Mouse (Mus musculus): Measurements from ENCODE around the gene Sytl1. TPM values are rescaled to one million over a fixed set of nuclear protein-coding genes. Genes with fewer than 3 reads are reported as not detected.

Gene Sytl1
- polyA plus RNA-seq, 1 experiment from 2014 or later = 0.84 TPM

GRCm38 (mm10) chr4:133257798-133258408, 5.0 kb downstream of the Sytl1 start:
- Histone ChIP-seq H3K9ac (no peak overlapping the region), H3K4me3 (ENCODE audit: low read depth, low read length) (no peak overlapping the region), H3K4me2 (no peak overlapping the region), H3K27me3 (ENCODE audit: insufficient read depth, low read length) (peaks cover 10% of the 10 kb centered on the region; the same call in 1 of the 2 replicates), H3K4me1 (ENCODE audit: insufficient read depth) (no peaks in the 10 kb centered on the region), H3K27ac (ENCODE audit: low read depth) (no peak overlapping the region), H3K36me3 (ENCODE audit: insufficient read depth) (no peaks in the 10 kb centered on the region), H3K9me3 (ENCODE audit: low read depth, low read length) (no peaks in the 10 kb centered on the region)
- 72% methylated on average over 12 of the region's 12 CpGs for WGBS
- no peak for TF ChIP-seq CTCF (IDR thresholded peaks at IDR 0.05; ENCODE audit: low read depth)
- DNase-seq (no peak), ATAC-seq (ENCODE audit: insufficient read depth) (no peak)

- no peak for TF ChIP-seq CTCF (IDR thresholded peaks at IDR 0.05; ENCODE audit: low read depth)
- peak; percentile 11; the same call in 1 of the 2 replicates for ATAC-seq (ENCODE audit: insufficient read depth)
- Histone ChIP-seq H3K4me2 (peak overlapping the region; percentile 36), H3K4me1 (ENCODE audit: insufficient read depth) (no peaks in the 10 kb centered on the region), H3K4me3 (ENCODE audit: low read depth, low read length) (0 out of 2 replicates have a peak overlapping the region, but pooled peaks have one; percentile 12), H3K9me3 (ENCODE audit: low read depth, low read length) (no peaks in the 10 kb centered on the region), H3K27me3 (ENCODE audit: insufficient read depth, low read length) (peaks cover 15% of the 10 kb centered on the region; the same call in 1 of the 2 replicates), H3K36me3 (ENCODE audit: insufficient read depth) (no peaks in the 10 kb centered on the region), H3K9ac (no peak overlapping the region), H3K27ac (ENCODE audit: low read depth) (no peak overlapping the region)
- DNase-seq = peak; percentile 43
- WGBS = 25% methylated on average over 12 of the region's 12 CpGs
Observed at GRCm38 (mm10) chr4:133257230-133257629, 5.7 kb downstream of the Sytl1 start.

GRCm38 (mm10) chr4:133256820-133257219, 6.1 kb downstream of the Sytl1 start:
- peak; percentile 35 for DNase-seq
- ATAC-seq (ENCODE audit: insufficient read depth) = peak; percentile 45; the same call in 1 of the 2 replicates
- H3K4me1 ChIP-seq (ENCODE audit: insufficient read depth) = no peaks in the 10 kb centered on the region

GRCm38 (mm10) chr4:133255392-133255791, 7.5 kb downstream of the Sytl1 start:
- Histone ChIP-seq H3K27me3 (ENCODE audit: insufficient read depth, low read length) (peaks cover 34% of the 10 kb centered on the region), H3K4me3 (ENCODE audit: low read depth, low read length) (no peak overlapping the region), H3K4me1 (ENCODE audit: insufficient read depth) (no peaks in the 10 kb centered on the region), H3K9ac (no peak overlapping the region), H3K36me3 (ENCODE audit: insufficient read depth) (no peaks in the 10 kb centered on the region), H3K9me3 (ENCODE audit: low read depth, low read length) (no peaks in the 10 kb centered on the region), H3K4me2 (no peak overlapping the region), H3K27ac (ENCODE audit: low read depth) (no peak overlapping the region)
- TF ChIP-seq CTCF (IDR thresholded peaks at IDR 0.05; ENCODE audit: low read depth) = no peak
- 44% methylated on average over 6 of the region's 6 CpGs for WGBS
- ATAC-seq (ENCODE audit: insufficient read depth) = no peak
- no peak for DNase-seq

More at GRCm38 (mm10) chr4:133256820-133257219, 6.1 kb downstream of the Sytl1 start:
- Histone ChIP-seq H3K4me3 (ENCODE audit: low read depth, low read length) (0 out of 2 replicates have a peak overlapping the region, but pooled peaks have one; percentile 12), H3K27me3 (ENCODE audit: insufficient read depth, low read length) (peaks cover 19% of the 10 kb centered on the region), H3K9ac (no peak overlapping the region), H3K27ac (ENCODE audit: low read depth) (no peak overlapping the region), H3K36me3 (ENCODE audit: insufficient read depth) (no peaks in the 10 kb centered on the region), H3K9me3 (ENCODE audit: low read depth, low read length) (no peaks in the 10 kb centered on the region), H3K4me2 (peak overlapping the region; percentile 36)
- no peak for TF ChIP-seq CTCF (IDR thresholded peaks at IDR 0.05; ENCODE audit: low read depth)
- WGBS = 11% methylated on average over 24 of the region's 24 CpGs

GRCm38 (mm10) chr4:133253412-133253811, 9.5 kb downstream of the Sytl1 start:
- Histone ChIP-seq H3K9ac (no peak overlapping the region), H3K27me3 (ENCODE audit: insufficient read depth, low read length) (peaks cover 43% of the 10 kb centered on the region), H3K4me1 (ENCODE audit: insufficient read depth) (no peaks in the 10 kb centered on the region), H3K4me3 (ENCODE audit: low read depth, low read length) (no peak overlapping the region), H3K9me3 (ENCODE audit: low read depth, low read length) (no peaks in the 10 kb centered on the region), H3K36me3 (ENCODE audit: insufficient read depth) (no peaks in the 10 kb centered on the region), H3K4me2 (no peak overlapping the region), H3K27ac (ENCODE audit: low read depth) (no peak overlapping the region)
- TF ChIP-seq CTCF (IDR thresholded peaks at IDR 0.05; ENCODE audit: low read depth) = no peak
- DNase-seq (no peak), ATAC-seq (ENCODE audit: insufficient read depth) (no peak)
- WGBS = 78% methylated on average over 12 of the region's 12 CpGs

- no peak for ATAC-seq (ENCODE audit: insufficient read depth)
- WGBS = 32% methylated on average over 4 of the region's 4 CpGs
- H3K27me3 ChIP-seq (ENCODE audit: insufficient read depth, low read length) = peaks cover 46% of the 10 kb centered on the region
Observed at GRCm38 (mm10) chr4:133252089-133252488, 10.8 kb downstream of the Sytl1 start.

GRCm38 (mm10) chr4:133251214-133251613, 11.7 kb downstream of the Sytl1 start:
- Histone ChIP-seq H3K4me2 (peak overlapping the region; percentile 67), H3K27me3 (ENCODE audit: insufficient read depth, low read length) (peaks cover 49% of the 10 kb centered on the region)
- 3% methylated on average over 31 of the region's 31 CpGs for WGBS

More at GRCm38 (mm10) chr4:133252089-133252488, 10.8 kb downstream of the Sytl1 start:
- Histone ChIP-seq H3K36me3 (ENCODE audit: insufficient read depth) (no peaks in the 10 kb centered on the region), H3K9me3 (ENCODE audit: low read depth, low read length) (no peaks in the 10 kb centered on the region), H3K4me3 (ENCODE audit: low read depth, low read length) (no peak overlapping the region), H3K9ac (no peak overlapping the region), H3K27ac (ENCODE audit: low read depth) (no peak overlapping the region), H3K4me1 (ENCODE audit: insufficient read depth) (no peaks in the 10 kb centered on the region), H3K4me2 (no peak overlapping the region)
- peak; percentile 61 for DNase-seq
- TF ChIP-seq CTCF (IDR thresholded peaks at IDR 0.05; ENCODE audit: low read depth) = peak; percentile 37

More at GRCm38 (mm10) chr4:133251214-133251613, 11.7 kb downstream of the Sytl1 start:
- peak overlapping the region; percentile 33 for H3K9ac ChIP-seq
- peak overlapping the region; percentile 37 for H3K4me3 ChIP-seq (ENCODE audit: low read depth, low read length)
- no peaks in the 10 kb centered on the region for H3K9me3 ChIP-seq (ENCODE audit: low read depth, low read length)
- DNase-seq = peak; percentile 24
- no peak for ATAC-seq (ENCODE audit: insufficient read depth)
- TF ChIP-seq CTCF (IDR thresholded peaks at IDR 0.05; ENCODE audit: low read depth) = no peak
- no peak overlapping the region for H3K27ac ChIP-seq (ENCODE audit: low read depth)
- no peaks in the 10 kb centered on the region for H3K36me3 ChIP-seq (ENCODE audit: insufficient read depth)
- H3K4me1 ChIP-seq (ENCODE audit: insufficient read depth) = no peaks in the 10 kb centered on the region

Data from lung, embryonic 14.5 days (tissue).